Mouse (Mus musculus): ENCODE results near the gene Tpcn2.

Gene Tpcn2

GRCm38 (mm10) chr7:145283487-145284187 lies at the start of gene Tpcn2:
Gene Tpcn2, minus strand, starts transcription at chr7:145284011.
- in situ Hi-C loops (cut with MboI, MseI): no loop called here

GRCm38 (mm10) chr7:145332376-145333041 lies 48.7 kb upstream of the Tpcn2 start:
- in situ Hi-C loops (cut with MboI, MseI): loop anchor here in 1 of 2 experiments (5.0 kb wide), 1 partner anchor 75 kb away; no protein-coding TSS in a partner anchor

DNA sequence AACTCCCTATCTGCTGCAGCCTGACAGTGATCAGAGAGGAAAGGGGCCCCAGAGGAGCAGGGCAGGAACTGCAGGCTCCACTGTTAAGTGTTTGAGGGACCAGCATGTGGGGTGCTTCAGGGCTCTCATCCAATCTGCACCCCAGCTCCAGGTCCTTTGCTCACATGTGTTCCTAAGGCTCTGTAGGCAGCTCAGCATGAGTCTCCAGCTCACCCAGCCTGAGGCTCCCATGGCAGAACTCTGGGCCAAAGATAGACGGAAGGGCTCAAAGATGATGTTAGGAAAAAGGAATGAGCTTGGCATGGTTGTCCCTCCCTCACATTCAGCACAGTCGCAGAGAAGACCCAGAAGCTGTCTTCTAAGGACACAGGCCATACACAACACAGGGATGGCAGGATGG lies 46.8 kb upstream of the Tpcn2 start:
- in situ Hi-C loops (cut with MboI, MseI): loop anchor here in 1 of 2 experiments (5.0 kb wide), 1 partner anchor 73 kb away; no protein-coding TSS in a partner anchor

DNA sequence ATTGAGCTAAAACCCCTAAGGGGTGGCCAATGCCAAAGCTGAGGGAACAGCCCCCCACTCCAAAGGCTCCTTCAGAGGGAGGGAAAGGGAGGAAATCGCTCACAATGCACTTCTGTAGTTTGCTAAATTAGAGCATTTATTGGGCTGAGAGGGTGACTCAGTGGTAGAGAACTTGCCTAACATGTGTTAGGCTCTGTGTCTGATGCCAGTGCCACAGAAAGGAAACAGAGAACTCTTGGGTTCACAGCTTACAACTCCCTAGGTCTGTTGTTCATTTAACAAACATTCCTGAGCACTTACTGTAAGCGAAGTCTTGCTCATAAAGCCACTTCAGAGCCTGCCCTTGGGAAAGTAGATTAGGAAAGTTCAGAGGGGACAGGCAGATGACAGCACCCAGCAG lies 46.2 kb upstream of the Tpcn2 start:
- in situ Hi-C loops (cut with MboI, MseI): loop anchor here in 1 of 2 experiments (5.0 kb wide), 1 partner anchor 73 kb away; no protein-coding TSS in a partner anchor

GRCm38 (mm10) chr7:145325697-145326096 lies 41.9 kb upstream of the Tpcn2 start:
- in situ Hi-C loops (cut with MboI, MseI): no loop called here

GRCm38 (mm10) chr7:145323607-145324006 lies 39.8 kb upstream of the Tpcn2 start:
- in situ Hi-C loops (cut with MboI, MseI): no loop called here

GRCm38 (mm10) chr7:145319481-145319880 lies 35.7 kb upstream of the Tpcn2 start:
- in situ Hi-C loops (cut with MboI, MseI): no loop called here

- in situ Hi-C loops (cut with MboI, MseI): no loop called here
Observed at GRCm38 (mm10) chr7:145317522-145317921, 33.7 kb upstream of the Tpcn2 start.

DNA sequence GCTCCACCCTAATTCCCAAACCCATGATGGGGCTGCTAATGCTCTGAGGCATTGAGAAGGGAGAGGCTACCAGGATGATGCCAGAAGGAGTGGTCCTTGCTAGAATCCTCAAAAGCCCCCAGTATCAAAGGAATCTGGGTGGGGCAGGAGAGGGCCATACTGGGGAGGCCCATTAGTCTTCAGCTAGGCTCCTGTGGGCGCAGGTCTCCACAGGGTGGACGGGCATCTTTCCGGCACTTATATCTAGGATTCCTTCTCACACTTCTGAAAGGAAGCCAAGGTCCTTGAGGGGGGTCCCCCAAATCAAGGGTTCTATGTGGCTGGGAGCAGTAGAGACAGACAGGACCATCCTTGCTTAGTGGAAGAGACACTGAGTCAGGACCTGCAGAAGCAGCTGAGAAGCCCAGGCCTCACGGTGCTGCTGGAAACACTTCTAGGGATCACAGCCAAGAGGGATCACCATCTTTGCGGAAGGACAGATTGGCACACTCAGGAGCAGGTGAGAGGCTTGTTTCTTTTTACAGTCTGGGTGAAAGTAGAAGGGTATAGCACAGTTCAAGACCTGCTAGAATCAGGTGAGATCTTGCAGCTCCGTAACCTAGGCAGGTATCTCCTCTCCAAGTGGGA lies 31.1 kb upstream of the Tpcn2 start, which contains the start of gene Mrgprd:
Mrgprd (plus strand) TSS at position 51 of the 627 bp plus-strand sequence.
- in situ Hi-C loops (cut with MboI, MseI): no loop called here

GRCm38 (mm10) chr7:145312137-145312536 lies 28.3 kb upstream of the Tpcn2 start:
- in situ Hi-C loops (cut with MboI, MseI): no loop called here

- in situ Hi-C loops (cut with MboI, MseI): no loop called here
Observed at GRCm38 (mm10) chr7:145310526-145310925, 26.7 kb upstream of the Tpcn2 start.

- in situ Hi-C loops (cut with MboI, MseI): no loop called here
Observed at GRCm38 (mm10) chr7:145309877-145310276, 26.1 kb upstream of the Tpcn2 start.

DNA sequence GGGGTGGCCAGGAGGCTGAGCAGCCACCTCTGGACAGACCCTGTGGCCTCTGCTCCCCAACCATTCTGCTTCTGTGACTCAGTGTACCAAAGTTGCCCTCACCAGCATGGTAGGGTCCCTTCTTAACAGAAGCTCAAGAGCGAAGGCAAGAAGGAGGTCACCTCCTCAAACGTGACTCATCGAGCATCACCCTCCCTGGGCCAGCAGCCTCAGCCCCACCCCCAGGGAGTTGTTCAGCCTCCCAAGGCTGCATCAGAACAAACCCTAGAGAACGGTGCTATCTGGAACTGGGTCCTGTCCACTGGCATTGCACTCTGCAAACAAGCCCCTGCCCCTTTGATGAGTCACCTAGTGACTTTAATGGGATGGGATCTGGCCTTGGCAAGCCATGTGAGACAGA lies 25.1 kb upstream of the Tpcn2 start:
- in situ Hi-C loops (cut with MboI, MseI): no loop called here

DNA sequence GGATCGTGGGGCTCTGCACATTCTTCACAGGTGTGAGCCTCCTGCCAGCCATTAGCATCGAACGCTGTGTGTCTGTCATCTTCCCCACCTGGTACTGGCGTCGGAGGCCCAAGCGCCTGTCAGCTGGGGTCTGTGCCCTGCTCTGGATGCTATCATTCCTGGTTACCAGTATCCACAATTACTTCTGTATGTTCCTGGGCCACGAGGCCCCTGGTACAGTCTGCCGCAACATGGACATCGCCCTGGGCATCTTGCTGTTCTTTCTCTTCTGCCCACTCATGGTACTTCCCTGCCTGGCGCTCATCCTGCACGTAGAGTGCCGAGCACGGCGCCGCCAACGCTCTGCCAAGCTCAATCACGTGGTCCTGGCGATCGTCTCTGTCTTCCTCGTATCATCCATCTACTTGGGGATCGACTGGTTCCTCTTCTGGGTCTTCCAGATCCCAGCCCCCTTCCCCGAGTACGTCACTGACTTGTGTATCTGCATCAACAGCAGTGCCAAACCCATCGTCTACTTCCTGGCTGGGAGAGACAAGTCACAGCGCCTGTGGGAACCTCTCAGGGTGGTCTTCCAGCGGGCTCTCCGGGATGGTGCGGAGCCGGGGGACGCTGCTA lies 24.4 kb upstream of the Tpcn2 start:
- in situ Hi-C loops (cut with MboI, MseI): no loop called here

DNA sequence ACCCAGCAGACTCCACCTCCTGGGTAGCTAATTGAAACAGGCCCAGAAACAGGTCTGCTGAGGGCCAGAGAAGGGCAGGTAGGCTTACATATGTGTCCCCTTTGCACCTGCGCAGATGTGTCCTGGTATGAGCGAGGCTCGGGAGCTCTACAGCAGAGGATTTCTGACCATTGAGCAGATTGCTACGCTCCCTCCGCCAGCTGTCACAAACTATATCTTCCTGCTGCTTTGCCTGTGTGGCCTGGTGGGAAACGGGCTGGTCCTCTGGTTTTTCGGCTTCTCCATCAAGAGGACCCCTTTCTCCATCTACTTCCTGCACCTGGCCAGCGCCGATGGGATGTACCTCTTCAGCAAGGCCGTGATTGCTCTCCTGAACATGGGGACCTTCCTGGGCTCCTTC lies 23.8 kb upstream of the Tpcn2 start:
- in situ Hi-C loops (cut with MboI, MseI): no loop called here

GRCm38 (mm10) chr7:145304153-145304552 lies 20.3 kb upstream of the Tpcn2 start:
- in situ Hi-C loops (cut with MboI, MseI): no loop called here

DNA sequence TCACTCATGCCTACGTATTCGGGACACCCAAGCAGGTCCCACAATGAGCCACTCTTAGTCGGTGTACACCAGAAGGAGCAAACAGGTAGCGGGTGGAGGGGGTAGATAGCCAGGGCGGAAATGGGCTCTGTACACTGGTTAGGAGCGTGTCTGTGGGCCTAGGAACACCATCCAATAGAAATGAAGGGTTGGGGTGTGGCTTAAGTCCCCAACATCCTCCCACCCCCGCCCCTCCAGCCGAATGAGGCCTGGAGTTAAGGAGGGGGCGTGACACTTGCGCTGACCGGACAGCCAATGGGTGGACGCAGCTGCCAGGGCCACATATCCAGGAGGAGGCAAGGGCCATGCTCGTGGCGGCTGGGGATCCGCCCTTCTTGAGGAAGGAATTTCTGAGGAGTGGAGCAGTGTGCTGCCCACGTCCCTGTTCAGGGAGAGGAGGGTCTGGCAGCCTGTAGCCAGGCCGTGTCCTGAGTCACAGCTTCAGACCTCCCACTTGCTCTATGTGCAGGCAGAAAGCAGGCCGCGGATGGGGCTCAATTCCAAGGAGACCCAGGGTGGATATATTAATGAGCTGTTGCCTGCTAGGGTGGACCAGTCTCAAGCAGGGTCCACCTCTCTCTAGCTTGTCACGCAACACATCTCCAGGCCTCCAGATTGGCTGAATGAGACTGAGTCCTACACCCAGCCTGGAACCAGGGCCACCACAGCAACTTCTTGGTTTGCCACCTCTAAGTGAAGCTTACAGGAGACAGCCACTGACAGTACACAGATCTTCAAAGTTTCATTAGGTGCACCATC lies 18.9 kb upstream of the Tpcn2 start:
- in situ Hi-C loops (cut with MboI, MseI): no loop called here

DNA sequence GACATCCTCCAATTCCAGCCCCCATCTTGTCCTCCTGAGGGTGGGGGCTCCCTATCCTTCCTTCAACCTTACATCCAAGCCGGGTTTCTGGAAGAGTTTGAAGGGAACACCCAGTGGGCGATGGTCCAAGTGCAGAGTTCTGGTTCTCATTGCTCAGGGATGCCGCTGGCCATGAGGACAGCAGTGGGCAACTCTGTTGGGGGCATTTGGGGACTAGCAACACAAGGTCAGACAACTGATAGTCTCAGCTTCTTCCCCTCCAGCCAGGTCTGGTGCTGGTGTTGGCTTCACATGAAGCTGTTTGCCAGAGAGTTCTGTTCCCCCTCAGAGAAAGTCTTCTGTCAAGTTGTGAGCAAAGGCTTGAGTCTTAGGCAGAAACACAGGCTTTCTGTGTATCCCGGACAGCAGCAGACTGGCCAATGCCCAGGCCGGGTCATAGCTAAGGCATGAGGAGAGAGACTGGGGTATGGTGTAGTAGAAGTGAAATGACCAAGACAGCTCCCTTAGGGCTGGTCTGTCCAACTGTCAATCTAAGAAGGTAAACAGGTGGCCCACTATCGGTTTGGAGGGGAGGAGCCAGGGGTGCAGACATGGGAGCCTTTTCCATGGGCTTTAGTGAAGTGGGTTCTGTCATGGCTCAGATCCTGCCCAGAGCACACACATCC lies 17.7 kb upstream of the Tpcn2 start:
- in situ Hi-C loops (cut with MboI, MseI): no loop called here

DNA sequence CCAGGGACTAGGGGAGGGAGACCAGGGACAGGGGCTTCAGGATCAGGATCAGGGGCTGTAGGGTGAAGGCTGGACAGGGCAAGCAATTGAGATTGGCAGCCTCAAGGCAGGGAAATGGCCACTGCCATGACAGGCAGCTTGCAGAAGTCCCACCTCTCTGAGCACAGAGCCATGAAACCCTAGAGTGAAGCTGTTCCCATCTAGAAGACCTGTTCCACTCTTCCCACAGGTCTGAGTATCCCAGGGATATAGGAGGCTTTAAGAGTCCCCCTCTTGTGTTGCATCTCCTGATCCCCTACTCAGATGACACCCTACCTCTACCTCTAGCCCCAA lies 17.2 kb upstream of the Tpcn2 start:
- in situ Hi-C loops (cut with MboI, MseI): no loop called here

DNA sequence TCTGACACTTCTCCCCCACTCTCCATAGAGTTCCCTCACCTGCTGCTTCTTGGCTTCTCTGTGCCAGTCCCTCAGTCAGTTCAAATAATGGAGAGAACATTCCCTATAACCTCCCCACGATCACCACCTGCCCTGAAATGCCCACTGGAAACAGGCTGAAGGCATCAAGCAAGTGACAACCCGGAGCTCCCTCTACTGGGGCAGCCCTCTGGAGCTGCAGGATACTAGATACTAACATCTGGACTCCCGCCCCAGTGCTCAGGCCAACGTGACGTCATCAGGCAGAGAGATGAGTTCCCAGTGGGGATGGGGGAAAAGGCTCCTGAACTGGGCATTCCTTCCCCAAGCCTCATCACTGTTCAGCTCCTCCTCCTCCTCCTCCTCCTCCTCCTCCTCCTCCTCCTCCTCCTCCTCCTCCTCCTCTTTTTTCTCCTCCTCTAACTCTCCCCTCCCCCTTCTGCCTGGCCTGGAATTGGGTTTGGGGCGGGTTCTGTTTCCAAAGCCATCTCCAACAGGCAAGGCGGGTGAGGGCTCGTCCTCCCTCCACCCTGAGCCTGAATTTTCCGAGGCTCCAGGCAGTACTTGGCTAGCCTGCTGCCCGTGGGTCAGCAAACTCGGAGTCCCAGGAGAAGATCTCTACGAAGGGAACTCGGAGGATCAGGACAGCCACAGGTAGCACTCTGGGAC lies 16.7 kb upstream of the Tpcn2 start, which contains the start of gene Mrgprf:
Mrgprf (plus strand) TSS at position 508 of the 687 bp plus-strand sequence.
- in situ Hi-C loops (cut with MboI, MseI): no loop called here
